Mouse (Mus musculus) ES-Bruce4 (cell line): ENCODE results near the gene Msantd2. TPM values are rescaled to one million over a fixed set of nuclear protein-coding genes. Genes with fewer than 3 reads are reported as not detected.

Experiments
- H3K27ac ChIP-seq: 2 replicates; pipeline ENCODE4 v1.5.1; 2012; ENCODE audit warnings: low read length, inconsistent platforms; ENCODE audit not compliant: insufficient read depth
- H3K27me3 ChIP-seq: 2 replicates; pipeline ENCODE4 v1.6.1; 2012; ENCODE audit warnings: mild to moderate bottlenecking, low read length, inconsistent platforms; ENCODE audit not compliant: control insufficient read depth, poor library complexity, insufficient read depth, severe bottlenecking
- H3K36me3 ChIP-seq: 2 replicates; pipeline ENCODE4 v1.6.1; 2012; ENCODE audit warnings: inconsistent platforms, mild to moderate bottlenecking, low read length, moderate library complexity; ENCODE audit not compliant: control insufficient read depth, poor library complexity, insufficient read depth, severe bottlenecking
- H3K4me1 ChIP-seq: one replicate; pipeline ENCODE4 v1.8.1; 2011; ENCODE audit warnings: low read length; ENCODE audit not compliant: control insufficient read depth, insufficient read depth
- H3K4me3 ChIP-seq: 2 replicates; pipeline ENCODE4 v1.5.1; 2011; ENCODE audit warnings: low read depth, mild to moderate bottlenecking, low read length
- H3K9ac ChIP-seq: 2 replicates; pipeline ENCODE4 v1.6.1; 2012; ENCODE audit warnings: low read depth, mild to moderate bottlenecking, inconsistent platforms; ENCODE audit not compliant: poor library complexity, severe bottlenecking
- H3K9me3 ChIP-seq: replicated peaks from 2 replicates; pipeline ENCODE4 v1.6.1; 2012; ENCODE audit warnings: mild to moderate bottlenecking, low read length, inconsistent platforms; ENCODE audit not compliant: control insufficient read depth, poor library complexity, insufficient read depth, severe bottlenecking
- CTCF ChIP-seq: IDR thresholded peaks from one replicate; pipeline ENCODE4 v1.8.1; 2011; ENCODE audit warnings: low read depth, low read length
- EP300 ChIP-seq: IDR thresholded peaks from 2 replicates; pipeline ENCODE4 v1.6.1; 2011; ENCODE audit warnings: low read depth, low read length; ENCODE audit not compliant: insufficient read depth
- POLR2A ChIP-seq: IDR thresholded peaks from one replicate; pipeline ENCODE4 v1.8.1; 2011; ENCODE audit warnings: low read length; ENCODE audit not compliant: insufficient read depth
- polyA plus RNA-seq: library from polyadenylated mRNA; stranded (reverse); fragments of >200 nt; gene quantifications from 2 replicates; pipeline ENCODE4 v1.2.4, GENCODE M21; 2011; ENCODE audit warnings: low read depth; ENCODE audit not compliant: missing spikeins, insufficient read depth, insufficient read length

Msantd2 gene
- polyA plus RNA-seq, 1 experiment = 85.6 TPM

DNA sequence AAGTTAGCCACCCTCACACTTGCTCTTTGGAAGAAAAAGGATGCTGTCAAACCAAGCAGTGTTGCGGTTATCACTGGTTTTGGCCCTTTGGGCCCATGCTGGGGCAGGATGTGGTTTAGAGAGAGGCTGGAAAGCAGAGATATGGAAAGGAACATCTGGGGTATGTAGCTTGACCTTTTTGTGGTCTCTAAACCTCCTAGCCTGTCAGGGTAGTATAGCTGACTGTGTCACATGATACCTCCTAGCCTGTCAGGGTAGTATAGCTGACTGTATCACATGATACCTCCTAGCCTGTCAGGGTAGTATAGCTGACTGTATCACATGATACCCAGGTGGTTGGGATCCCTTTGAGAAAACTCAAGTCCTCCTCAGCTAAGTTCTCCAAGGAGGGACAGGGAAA is 65.2 kb downstream of the Msantd2 start:
- Histone ChIP-seq H3K9me3 (no peaks in the 10 kb centered on the region), H3K4me3 (no peak overlapping the region), H3K36me3 (no peaks in the 10 kb centered on the region), H3K4me1 (no peaks in the 10 kb centered on the region), H3K27me3 (no peaks in the 10 kb centered on the region; the same call in 1 of the 2 replicates), H3K27ac (no peak overlapping the region), H3K9ac (no peak overlapping the region)
- TF ChIP-seq POLR2A (no peak), EP300 (no peak), CTCF (no peak)

GRCm38 (mm10) chr9:37554838-37555748 is 66.0 kb downstream of the Msantd2 start, which contains the start of gene Siae:
TSS of gene Siae (plus strand) at chr9:37555698.
- no peaks in the 10 kb centered on the region for H3K4me1 ChIP-seq
- TF ChIP-seq EP300 (no peak), POLR2A (no peak), CTCF (no peak)
- no peaks in the 10 kb centered on the region; the same call in 1 of the 2 replicates for H3K27me3 ChIP-seq
- H3K27ac ChIP-seq = no peak within 1 kb of the TSS
- H3K9ac ChIP-seq = no peak within 1 kb of the TSS
- H3K9me3 ChIP-seq = no peaks in the 10 kb centered on the region
- no peak within 1 kb of the TSS for H3K4me3 ChIP-seq
- H3K36me3 ChIP-seq = no peaks in the 10 kb centered on the region

GRCm38 (mm10) chr9:37556366-37556765 is 67.2 kb downstream of the Msantd2 start:
- no peak overlapping the region for H3K27ac ChIP-seq
- H3K4me3 ChIP-seq = no peak overlapping the region
- no peak overlapping the region for H3K9ac ChIP-seq
- H3K36me3 ChIP-seq = no peaks in the 10 kb centered on the region
- no peak for TF ChIP-seq EP300
- no peak for TF ChIP-seq CTCF
- no peak for TF ChIP-seq POLR2A
- H3K9me3 ChIP-seq = no peaks in the 10 kb centered on the region
- no peaks in the 10 kb centered on the region; the same call in 1 of the 2 replicates for H3K27me3 ChIP-seq
- H3K4me1 ChIP-seq = no peaks in the 10 kb centered on the region

DNA sequence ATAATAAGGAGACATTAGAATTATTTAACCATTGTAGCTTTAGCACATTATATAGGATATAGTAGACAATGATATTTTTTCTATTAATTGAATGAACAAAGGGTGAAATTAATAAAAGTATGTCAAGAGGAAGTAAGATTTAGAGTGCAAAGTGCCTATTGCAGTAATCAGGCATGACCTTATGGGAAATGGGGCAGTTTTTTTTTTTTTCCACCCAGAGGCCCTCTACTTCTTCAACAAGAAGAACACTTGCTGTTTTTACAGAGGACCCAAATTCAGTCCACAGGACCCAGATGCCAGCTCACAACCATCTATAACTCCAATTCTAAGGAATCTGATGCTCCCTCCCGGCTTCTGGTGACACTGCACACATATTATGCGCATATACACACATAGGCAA is 71.5 kb downstream of the Msantd2 start:
- Histone ChIP-seq H3K36me3 (no peaks in the 10 kb centered on the region), H3K27me3 (no peaks in the 10 kb centered on the region), H3K9me3 (no peaks in the 10 kb centered on the region), H3K4me1 (no peaks in the 10 kb centered on the region), H3K4me3 (no peak overlapping the region), H3K27ac (no peak overlapping the region), H3K9ac (no peak overlapping the region)
- TF ChIP-seq EP300 = no peak

DNA sequence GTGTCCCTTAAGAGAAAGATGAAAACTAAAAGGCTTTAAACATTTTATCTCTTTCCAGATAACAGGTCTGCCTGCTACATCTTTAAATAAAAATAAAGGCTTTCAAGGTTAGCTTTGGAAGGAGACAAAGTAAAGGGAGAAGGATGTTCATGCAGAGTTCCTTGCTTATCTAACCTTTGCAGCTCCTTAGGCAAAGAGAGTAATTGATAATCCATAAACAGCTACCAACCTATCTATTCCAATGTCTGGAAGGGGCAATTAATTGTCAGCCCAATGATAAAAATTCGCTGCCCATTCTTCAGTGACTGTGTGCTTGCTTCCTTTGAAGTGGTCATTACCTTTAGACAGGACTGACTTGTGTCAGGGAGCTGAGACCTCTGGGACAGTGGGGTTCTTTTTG is 74.7 kb downstream of the Msantd2 start:
- Histone ChIP-seq H3K4me3 (no peak overlapping the region), H3K27me3 (peaks cover 2% of the 10 kb centered on the region; the same call in 1 of the 2 replicates), H3K9me3 (no peaks in the 10 kb centered on the region), H3K9ac (no peak overlapping the region), H3K36me3 (no peaks in the 10 kb centered on the region), H3K27ac (no peak overlapping the region), H3K4me1 (no peaks in the 10 kb centered on the region)
- TF ChIP-seq POLR2A (no peak), EP300 (no peak), CTCF (no peak)

- Histone ChIP-seq H3K9me3 (no peaks in the 10 kb centered on the region), H3K27ac (no peak overlapping the region), H3K27me3 (peaks cover 2% of the 10 kb centered on the region; the same call in 1 of the 2 replicates), H3K4me3 (no peak overlapping the region), H3K36me3 (no peaks in the 10 kb centered on the region), H3K9ac (no peak overlapping the region), H3K4me1 (no peaks in the 10 kb centered on the region)
- TF ChIP-seq CTCF (no peak), EP300 (no peak), POLR2A (no peak)
Measured at GRCm38 (mm10) chr9:37567019-37567418, 77.9 kb downstream of the Msantd2 start.
